Mouse (Mus musculus) C2C12 (cell line): ENCODE measurements around the gene Gadl1.

ENCODE experiments used
- CEBPB ChIP-seq: IDR thresholded peaks from one replicate; pipeline ENCODE4 v1.6.1; 2011; ENCODE audit warnings: low read depth, mild to moderate bottlenecking, control low read depth, moderate library complexity
- CTCF ChIP-seq: IDR thresholded peaks from one replicate; pipeline ENCODE4 v1.5.1; 2011; ENCODE audit not compliant: control insufficient read depth, insufficient read depth, insufficient read length
- MAX ChIP-seq: IDR thresholded peaks from one replicate; pipeline ENCODE4 v1.6.1; 2011; ENCODE audit warnings: mild to moderate bottlenecking, control low read depth
- MYOD1 ChIP-seq: IDR thresholded peaks from one replicate; pipeline ENCODE4 v1.6.1; 2011; ENCODE audit warnings: low read depth; ENCODE audit not compliant: control insufficient read depth, insufficient read length
- USF1 ChIP-seq: IDR thresholded peaks from one replicate; pipeline ENCODE4 v1.6.1; 2011; ENCODE audit warnings: low read depth, mild to moderate bottlenecking, control low read depth, moderate library complexity

GRCm38 (mm10) chr9:116085999-116086398 lies 176.7 kb downstream of the Gadl1 start:
- TF ChIP-seq CTCF (no peak), USF1 (no peak), MAX (no peak), MYOD1 (no peak), CEBPB (no peak)
